Mouse (Mus musculus) lung, adult 2 months (tissue): Measurements from ENCODE around the gene Rce1. TPM values are rescaled to one million over a fixed set of nuclear protein-coding genes. Genes with fewer than 3 reads are reported as not detected.
A peak's percentile ranks its signal among the peaks of the same experiment; 100 is the strongest.

Source experiments
- DNase-seq: peaks from one replicate; pipeline ENCODE4 v3.0.0; 2022
- H3K4me1 ChIP-seq: fragments of 200-500 bp; 2 replicates; pipeline ENCODE4 v1.6.1; 2011; ENCODE audit warnings: low read length; ENCODE audit not compliant: control insufficient read depth, insufficient read depth
- H3K4me3 ChIP-seq: fragments of 200-500 bp; replicated peaks from 2 replicates; pipeline ENCODE3; 2011; ENCODE audit warnings: low read depth, mild to moderate bottlenecking, control low read depth, low read length; ENCODE audit errors: extremely low read depth
- CTCF ChIP-seq: fragments of 200-500 bp; IDR thresholded peaks from 2 replicates; pipeline ENCODE4 v1.5.1; 2011; ENCODE audit warnings: mild to moderate bottlenecking, low read length, control low read depth; ENCODE audit not compliant: insufficient read depth
- POLR2A ChIP-seq: fragments of 200-500 bp; IDR thresholded peaks from 2 replicates; pipeline ENCODE4 v1.6.1; 2011; ENCODE audit warnings: low read depth, mild to moderate bottlenecking, control low read depth, low read length, borderline replicate concordance; ENCODE audit errors: extremely low read depth
- WGBS: fragments of 180-500 bp; shearing (Covaris S2); methylation state at CpG from one replicate; pipeline ENCODE4 v1.1.7; 2018; 5-methylcytosine and 5-hydroxymethylcytosine counted together
- polyA plus RNA-seq: library from polyadenylated mRNA; depleted of rRNA; stranded (reverse); fragments of >200 nt; gene quantifications from 2 replicates; pipeline ENCODE4 v1.2.3, GENCODE M21; 2012; rRNA removed

Gene Rce1
- 86.2 and 98.0 TPM in 2 replicates for polyA plus RNA-seq

DNA sequence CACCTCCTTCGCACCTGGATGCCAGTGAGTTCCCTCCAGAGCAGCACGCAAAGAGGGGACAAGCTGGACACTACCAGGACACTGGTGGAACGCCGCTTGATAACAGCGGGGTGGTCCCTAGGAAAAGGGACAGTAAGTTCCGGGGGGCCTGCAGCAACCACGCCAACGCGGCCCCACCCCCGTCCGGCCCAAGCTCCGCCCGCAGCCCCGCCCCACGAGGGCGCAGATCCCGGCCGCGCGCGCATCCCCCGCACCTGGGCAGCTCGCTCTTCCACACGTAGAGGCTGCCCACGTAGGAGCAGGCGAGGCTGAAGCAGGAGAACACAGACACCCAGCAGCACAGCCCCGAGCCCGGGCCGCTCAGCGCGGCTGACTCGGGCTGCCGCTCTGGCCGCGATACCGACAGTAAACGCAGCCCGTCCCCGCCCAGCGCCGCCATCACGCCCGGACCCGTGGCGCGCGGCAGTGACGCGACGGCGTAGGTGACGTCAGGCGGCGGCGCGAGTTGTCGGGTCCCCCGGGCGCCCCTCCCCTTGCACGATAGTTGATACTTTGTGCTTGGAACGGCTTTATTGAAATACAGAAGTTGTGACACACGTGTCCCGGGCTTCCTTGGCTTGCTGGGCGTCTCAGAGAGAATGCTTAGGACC lies at the start of gene Rce1:
Rce1 (minus strand) TSS at position 463 of the 650 bp plus-strand sequence.
- WGBS: under 1% methylated on average over 64 of the region's 64 CpGs
- peak; percentile 94 for DNase-seq
- peak within 1 kb of the TSS; percentile 99 for H3K4me3 ChIP-seq
- peaks cover 8% of the 10 kb centered on the region for H3K4me1 ChIP-seq
- TF ChIP-seq CTCF (no peak), POLR2A (peak; percentile 76)

DNA sequence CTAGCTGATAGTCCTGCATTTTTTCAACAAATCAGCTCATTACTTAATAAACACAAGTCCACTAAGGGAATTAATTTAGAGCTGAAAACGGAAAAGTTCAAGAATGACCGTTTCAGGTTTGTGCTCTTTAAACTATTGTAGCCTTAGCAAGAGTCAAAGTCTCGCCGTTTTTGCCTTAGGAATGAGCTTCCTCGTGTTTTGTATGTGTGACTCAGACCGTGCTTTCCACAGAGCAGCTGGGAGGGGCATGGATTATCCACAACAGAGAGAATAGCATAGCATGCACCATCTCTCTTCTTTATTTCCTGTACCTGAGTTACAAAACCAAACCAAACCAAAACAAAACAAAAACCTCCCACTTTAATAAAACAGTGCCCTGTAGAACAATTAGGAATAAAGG lies 47.0 kb upstream of the Rce1 start:
- DNase-seq: no peak
- WGBS: 49% methylated on average over 6 of the region's 6 CpGs
- Histone ChIP-seq H3K4me3 (no peak overlapping the region), H3K4me1 (no peaks in the 10 kb centered on the region)
- no peak for TF ChIP-seq CTCF
- no peak for TF ChIP-seq POLR2A

DNA sequence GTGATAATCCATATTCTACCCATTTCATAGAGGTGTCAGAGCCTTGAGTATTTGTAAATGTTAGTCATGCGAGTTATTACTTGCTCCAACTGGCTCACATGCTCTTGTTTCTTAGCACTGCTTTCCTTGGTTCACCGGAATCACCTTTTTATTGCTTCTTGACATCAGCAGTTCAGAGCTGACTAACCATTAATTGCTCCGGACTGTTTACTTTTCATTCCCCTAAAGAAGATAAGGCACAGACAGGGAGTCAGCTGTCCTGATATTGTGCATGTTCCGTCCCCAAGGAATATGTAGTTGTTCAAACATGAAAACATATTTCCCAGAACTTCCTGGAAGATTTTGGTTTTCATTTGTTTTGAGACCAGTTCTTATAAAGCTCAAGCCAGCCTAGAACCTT lies 45.3 kb upstream of the Rce1 start:
- 47% methylated on average over 4 of the region's 4 CpGs for WGBS

DNA sequence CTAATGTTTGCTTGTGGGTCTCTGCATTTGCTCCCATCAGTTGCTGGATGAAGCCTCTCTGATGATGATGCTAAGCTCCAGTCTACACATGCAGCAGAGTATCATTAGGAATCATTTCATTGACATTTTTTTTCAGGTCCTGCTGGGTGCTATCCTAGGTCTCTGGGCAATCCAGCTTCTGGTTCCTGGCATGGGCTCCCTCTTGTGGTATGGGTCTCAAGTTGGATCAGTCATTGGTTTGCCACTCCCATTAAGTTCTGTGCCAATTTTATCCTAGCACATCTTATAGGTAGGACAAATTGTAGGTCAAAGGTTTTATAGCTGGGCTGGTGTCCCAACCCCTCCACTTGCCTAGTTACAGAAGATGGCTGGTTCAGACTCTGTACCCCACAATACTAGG lies 41.4 kb upstream of the Rce1 start:
- no peak for DNase-seq
- H3K4me3 ChIP-seq: no peak overlapping the region
- no peaks in the 10 kb centered on the region for H3K4me1 ChIP-seq
- no peak for TF ChIP-seq POLR2A
- TF ChIP-seq CTCF: 0 out of 2 replicates have a peak, but pooled peaks have one; percentile 5

More for the DNA sequence above, 45.3 kb upstream of the Rce1 start:
- DNase-seq: no peak
- TF ChIP-seq POLR2A (no peak), CTCF (no peak)
- no peak overlapping the region for H3K4me3 ChIP-seq
- H3K4me1 ChIP-seq: no peaks in the 10 kb centered on the region

DNA sequence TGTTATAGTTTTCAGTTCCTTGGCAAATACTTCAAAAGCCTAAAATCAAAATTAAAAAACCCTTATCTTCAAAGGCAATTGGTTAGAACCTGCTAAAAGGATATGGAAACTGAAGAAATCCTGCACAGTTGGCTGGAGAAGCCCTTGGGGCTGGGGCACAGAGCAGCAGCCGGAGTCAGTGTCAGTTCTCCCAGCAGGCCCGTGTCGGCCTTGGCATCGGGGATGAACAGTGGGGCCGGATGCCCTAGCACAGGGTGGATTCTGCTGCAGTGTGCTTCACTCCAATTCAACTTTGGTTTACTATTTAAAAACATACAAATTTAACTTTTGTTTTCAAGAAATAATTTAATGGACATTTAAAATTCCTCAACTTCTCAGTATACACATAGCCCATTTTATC lies 32.7 kb upstream of the Rce1 start:
- TF ChIP-seq POLR2A (no peak), CTCF (no peak)
- DNase-seq: no peak
- WGBS: 89% methylated on average over 5 of the region's 5 CpGs
- Histone ChIP-seq H3K4me3 (no peak overlapping the region), H3K4me1 (no peaks in the 10 kb centered on the region)

DNA sequence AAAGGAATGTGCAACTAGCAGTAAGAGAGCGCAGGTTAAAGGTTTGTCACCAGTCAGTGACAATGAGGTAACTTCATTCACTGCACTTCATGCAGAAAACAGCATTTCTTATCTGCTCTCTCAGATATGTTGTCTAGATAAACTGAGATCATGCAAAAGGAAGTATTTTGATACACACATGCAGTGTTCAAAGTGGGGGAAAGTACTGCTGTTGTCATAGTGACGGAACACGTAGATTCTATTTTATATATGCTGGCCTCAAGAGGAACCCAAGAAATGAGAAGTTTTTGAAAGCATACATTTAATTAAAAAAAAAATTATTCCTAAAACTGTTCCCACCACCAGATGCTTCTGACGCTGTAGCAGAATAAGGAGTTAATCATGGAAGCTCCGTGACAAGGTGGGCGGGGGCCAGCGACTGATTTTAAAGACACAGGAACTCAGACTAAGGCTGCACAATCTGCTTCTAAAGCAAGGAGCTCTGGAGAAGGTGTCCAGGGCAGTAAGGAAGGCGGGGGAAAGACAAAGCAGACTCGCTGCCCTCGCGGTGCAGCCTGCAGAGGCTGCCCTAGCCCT lies 21.6 kb upstream of the Rce1 start:
- Histone ChIP-seq H3K4me3 (no peak overlapping the region), H3K4me1 (no peaks in the 10 kb centered on the region)
- TF ChIP-seq CTCF (no peak), POLR2A (no peak)
- no peak for DNase-seq
- 60% methylated on average over 11 of the region's 11 CpGs for WGBS

DNA sequence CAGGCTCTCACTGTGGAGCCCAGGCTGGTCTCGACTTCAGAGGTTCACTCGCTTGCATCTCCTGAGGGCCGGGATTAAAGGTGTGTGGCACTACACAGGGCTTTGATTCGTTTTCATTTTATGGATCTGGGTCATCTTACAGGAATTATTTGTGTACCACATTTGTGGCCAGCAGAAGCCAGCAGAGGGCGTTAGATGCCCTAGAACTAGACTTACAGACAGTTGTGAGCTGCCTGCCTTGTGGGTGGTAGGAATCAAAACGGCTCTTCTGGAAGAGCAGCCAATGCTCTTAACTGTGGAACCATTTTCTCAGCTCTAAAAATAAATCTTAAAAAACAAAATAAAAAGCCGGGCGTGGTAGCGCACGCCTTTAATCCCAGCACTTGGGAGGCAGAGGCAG lies 18.8 kb upstream of the Rce1 start:
- DNase-seq: no peak
- 44% methylated on average over 10 of the region's 10 CpGs for WGBS
- Histone ChIP-seq H3K4me1 (no peaks in the 10 kb centered on the region), H3K4me3 (no peak overlapping the region)
- TF ChIP-seq CTCF (no peak), POLR2A (no peak)

DNA sequence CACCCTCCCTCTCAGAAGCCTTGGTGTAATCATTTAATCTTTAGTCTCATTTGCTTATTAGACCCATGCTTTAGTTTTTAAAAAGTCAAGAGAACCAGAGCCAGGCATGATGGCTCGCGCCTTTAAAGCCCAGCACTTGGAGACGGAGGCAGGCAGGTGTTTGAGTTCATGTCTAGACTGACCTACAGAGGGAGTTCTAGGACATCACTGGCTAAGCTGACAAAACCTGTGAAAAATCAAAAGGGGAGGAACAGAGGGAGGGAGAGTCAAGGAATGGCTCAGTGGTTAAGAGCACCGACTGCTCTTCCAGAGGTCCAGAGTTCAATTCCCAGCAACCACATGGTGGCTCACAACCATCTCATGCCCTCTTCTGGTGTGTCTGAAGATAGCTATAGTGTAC lies 10.5 kb upstream of the Rce1 start:
- DNase-seq: no peak
- TF ChIP-seq CTCF (no peak), POLR2A (no peak)
- 64% methylated on average over 4 of the region's 4 CpGs for WGBS
- Histone ChIP-seq H3K4me3 (no peak overlapping the region), H3K4me1 (no peaks in the 10 kb centered on the region)

DNA sequence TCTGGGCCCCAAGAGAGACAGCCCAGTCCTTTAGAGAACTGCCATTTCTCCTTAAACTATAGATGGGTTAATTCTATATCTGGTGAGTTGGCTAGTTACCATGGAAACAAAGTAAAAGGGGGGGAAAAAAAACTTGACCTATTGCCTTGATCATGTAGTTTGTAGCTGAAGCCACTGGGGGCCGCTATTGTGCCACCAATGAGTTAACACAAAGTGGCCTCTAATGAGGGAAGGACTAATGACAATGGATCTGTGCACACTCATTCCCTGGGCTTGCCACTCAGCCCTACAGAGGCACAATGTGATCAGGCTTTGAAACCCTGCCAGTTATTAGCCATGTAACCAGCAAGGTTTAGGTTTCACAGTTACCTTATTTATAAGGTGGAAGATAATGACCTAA lies 3.4 kb upstream of the Rce1 start:
- Histone ChIP-seq H3K4me1 (peaks cover 8% of the 10 kb centered on the region), H3K4me3 (no peak overlapping the region)
- TF ChIP-seq POLR2A: no peak
- peak; percentile 59 for TF ChIP-seq CTCF
- WGBS: 5% methylated on average over 1 of the region's 1 CpGs
- no peak for DNase-seq
